Mouse (Mus musculus) heart, postnatal 14 days (tissue): ENCODE results near the gene Scgb1b10. TPM values are rescaled to one million over a fixed set of nuclear protein-coding genes. Genes with fewer than 3 reads are reported as not detected.
"Not testable (repeated sequence)": the region's sequence is repeated elsewhere in the genome, so short reads cannot be mapped to it uniquely, and the experiment has no call there.

Source experiments
- DNase-seq, 2 experiments: peaks; one replicate each; pipeline ENCODE4 v3.0.0; 2021 to 2022
- intact Hi-C: fragments of 180-260 bp; cut with DNase I; formaldehyde crosslinking; loops from one replicate; pipeline ENCODE4 v1.15.1; 2025
- long read RNA-seq, 2 experiments: library from polyadenylated mRNA; stranded (forward); transcript quantifications; one replicate each; pipeline ENCODE4 v2.0.0; 2021
- total RNA-seq, 2 experiments: library from RNA; stranded (reverse); gene quantifications; 2 replicates each; pipeline ENCODE4 v1.2.3; 2021

The Scgb1b10 gene
- total RNA-seq = not detected
- long read RNA-seq, experiment 1 = 0 reads
- long read RNA-seq, experiment 2 = 0 reads

DNA sequence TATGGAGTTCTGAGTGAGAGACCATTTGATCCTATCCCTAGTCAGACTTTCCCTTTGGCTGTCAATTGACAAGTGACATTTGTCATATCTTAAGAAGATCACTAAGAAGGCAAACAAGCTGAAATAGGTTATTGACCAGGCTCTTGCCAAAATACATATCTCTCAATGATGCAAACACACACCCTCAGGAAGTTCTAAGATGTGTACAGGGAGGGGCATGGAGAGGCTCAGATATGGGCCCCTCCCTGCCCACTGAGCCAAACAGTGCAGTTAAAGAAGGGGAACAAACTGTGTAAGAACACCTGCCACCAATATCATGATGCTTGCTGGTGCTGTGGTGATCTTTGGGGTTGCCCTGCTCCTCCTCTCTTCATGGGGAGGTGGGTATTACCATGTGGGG lies at the start of gene Scgb1b10:
Scgb1b10 (plus strand) TSS at position 301 of the 400 bp plus-strand sequence.
- DNase-seq = not testable (repeated sequence)

More for the DNA sequence above, at the start of gene Scgb1b10:
- intact Hi-C loops = not testable (repeated sequence)

Other genes with a start within 250 kb of the Scgb1b10 start
- not detected for gene Scgb2b11, start 110.3 kb downstream of the Scgb1b10 start, total RNA-seq
- not detected for gene Scgb1b11, start 122.0 kb downstream of the Scgb1b10 start, total RNA-seq
- gene Scgb2b12, start 226.4 kb downstream of the Scgb1b10 start, total RNA-seq = not detected
- gene Scgb1b12, start 233.3 kb downstream of the Scgb1b10 start, total RNA-seq = not detected